Mouse (Mus musculus) MEL (cell line): ENCODE measurements around the gene Zmat3. TPM values are rescaled to one million over a fixed set of nuclear protein-coding genes. Genes with fewer than 3 reads are reported as not detected.

ENCODE experiments used
- DNase-seq: peaks from one replicate; pipeline ENCODE4 v3.0.0; 2011; ENCODE audit warnings: low read depth, low spot score
- H3K27ac ChIP-seq: 2 replicates; pipeline ENCODE4 v1.5.1; 2012; ENCODE audit warnings: low read depth, mild to moderate bottlenecking, control low read depth, low read length, moderate library complexity; ENCODE audit not compliant: control insufficient read depth
- H3K27me3 ChIP-seq, 2 experiments: fragments of 150-350 bp in 1 of 2; sonication (generic) in 1 of 2; 2 replicates each; pipeline ENCODE4 v1.6.1; 2012; ENCODE audit warnings: low read length in 2 of 2, mild to moderate bottlenecking in 2 of 2, improper control_type of control experiment in 1 of 2, moderate library complexity in 1 of 2; ENCODE audit not compliant: insufficient read depth in 2 of 2, control insufficient read depth in 1 of 2
- H3K36me3 ChIP-seq, 2 experiments: 2 replicates each; pipeline ENCODE4 v1.6.1; 2012 to 2014; ENCODE audit warnings: low read length in 2 of 2, improper control_type of control experiment in 1 of 2, inconsistent platforms in 1 of 2, mild to moderate bottlenecking in 1 of 2; ENCODE audit not compliant: insufficient read depth in 2 of 2, control insufficient read depth in 1 of 2
- H3K4me1 ChIP-seq, 2 experiments: fragments of 150-350 bp in 1 of 2; sonication (generic) in 1 of 2; 2 replicates each; pipeline ENCODE4 v1.6.1; 2012; ENCODE audit warnings: low read length in 2 of 2, improper control_type of control experiment in 1 of 2, mild to moderate bottlenecking in 1 of 2; ENCODE audit not compliant: insufficient read depth in 2 of 2, control insufficient read depth in 1 of 2
- H3K4me3 ChIP-seq, 2 experiments: fragments of 150-350 bp in 1 of 2; sonication (generic) in 1 of 2; 2 replicates each; pipeline ENCODE4 v1.5.1; 2012; ENCODE audit warnings: low read depth in 2 of 2, low read length in 2 of 2, mild to moderate bottlenecking in 2 of 2, moderate library complexity in 2 of 2, control low read depth in 1 of 2, improper control_type of control experiment in 1 of 2; ENCODE audit not compliant: control insufficient read depth in 1 of 2, insufficient read depth in 1 of 2
- H3K79me2 ChIP-seq: 2 replicates; pipeline ENCODE4 v1.6.1; 2012; ENCODE audit warnings: mild to moderate bottlenecking, low read length, moderate library complexity; ENCODE audit not compliant: control insufficient read depth, poor library complexity, insufficient read depth
- H3K9ac ChIP-seq: 2 replicates; pipeline ENCODE4 v1.6.1; 2012; ENCODE audit warnings: low read depth, mild to moderate bottlenecking, control low read depth, low read length, moderate library complexity; ENCODE audit not compliant: control insufficient read depth, poor library complexity, severe bottlenecking
- H3K9me3 ChIP-seq: fragments of 150-350 bp; sonication (generic); replicated peaks from 2 replicates; pipeline ENCODE4 v1.6.1; 2012; ENCODE audit warnings: mild to moderate bottlenecking, low read length, improper control_type of control experiment, moderate library complexity; ENCODE audit not compliant: insufficient read depth
- BHLHE40 ChIP-seq: IDR thresholded peaks from 2 replicates; pipeline ENCODE4 v1.6.1; 2012; ENCODE audit warnings: low read depth, mild to moderate bottlenecking, inconsistent platforms, low read length, improper control_type of control experiment, borderline replicate concordance
- CHD1 ChIP-seq: IDR thresholded peaks from 2 replicates; pipeline ENCODE4 v1.6.1; 2012; ENCODE audit warnings: low read depth, mild to moderate bottlenecking, inconsistent platforms, low read length, improper control_type of control experiment
- CTCF ChIP-seq, 3 experiments: IDR thresholded peaks in 2 of 3; conservative IDR thresholded peaks in 1 of 3; 2 replicates each; pipeline ENCODE4 v1.5.1; 2011 to 2012; ENCODE audit warnings: low read length in 3 of 3, low read depth in 2 of 3, mild to moderate bottlenecking in 2 of 3, improper control_type of control experiment in 1 of 3, inconsistent platforms in 1 of 3, mixed read lengths in 1 of 3, moderate library complexity in 1 of 3; ENCODE audit not compliant: control insufficient read depth in 1 of 3, insufficient read depth in 1 of 3, poor library complexity in 1 of 3, severe bottlenecking in 1 of 3
- ETS1 ChIP-seq: IDR thresholded peaks from 2 replicates; pipeline ENCODE4 v1.6.1; 2012; ENCODE audit warnings: low read depth, mild to moderate bottlenecking, inconsistent platforms, low read length, improper control_type of control experiment, moderate library complexity
- GATA1 ChIP-seq: IDR thresholded peaks from 2 replicates; pipeline ENCODE4 v1.6.1; 2011; ENCODE audit warnings: low read depth, low read length, improper control_type of control experiment
- JUND ChIP-seq: IDR thresholded peaks from 2 replicates; pipeline ENCODE4 v1.6.1; 2011; ENCODE audit warnings: low read depth, mild to moderate bottlenecking, improper control_type of control experiment, low read length
- MAFK ChIP-seq: IDR thresholded peaks from 2 replicates; pipeline ENCODE4 v1.6.1; 2011; ENCODE audit warnings: low read depth, mild to moderate bottlenecking, low read length, improper control_type of control experiment, borderline replicate concordance
- MAX ChIP-seq: IDR thresholded peaks from 2 replicates; pipeline ENCODE4 v1.6.1; 2011; ENCODE audit warnings: low read length, improper control_type of control experiment
- MEF2A ChIP-seq: IDR thresholded peaks from 2 replicates; pipeline ENCODE4 v1.6.1; 2014; ENCODE audit warnings: low read depth, mild to moderate bottlenecking, inconsistent platforms, low read length, improper control_type of control experiment; ENCODE audit not compliant: poor library complexity, insufficient replicate concordance, severe bottlenecking; ENCODE audit errors: extremely low read depth
- MXI1 ChIP-seq: IDR thresholded peaks from 2 replicates; pipeline ENCODE4 v1.6.1; 2011; ENCODE audit warnings: mild to moderate bottlenecking, low read depth, low read length, improper control_type of control experiment
- MYB ChIP-seq: IDR thresholded peaks from 2 replicates; pipeline ENCODE4 v1.6.1; 2011; ENCODE audit warnings: mild to moderate bottlenecking, low read depth, low read length, improper control_type of control experiment
- POLR2A ChIP-seq, 2 experiments: IDR thresholded peaks; 2 replicates each; pipeline ENCODE4 v1.6.1; 2011 to 2012; ENCODE audit warnings: low read length in 2 of 2, mild to moderate bottlenecking in 2 of 2, control low read depth in 1 of 2, improper control_type of control experiment in 1 of 2, low read depth in 1 of 2, moderate library complexity in 1 of 2; ENCODE audit not compliant: control insufficient read depth in 1 of 2, insufficient read depth in 1 of 2, poor library complexity in 1 of 2
- RAD21 ChIP-seq: IDR thresholded peaks from 2 replicates; pipeline ENCODE4 v1.6.1; 2011; ENCODE audit warnings: mild to moderate bottlenecking, low read depth, low read length, improper control_type of control experiment
- TCF12 ChIP-seq: IDR thresholded peaks from 2 replicates; pipeline ENCODE4 v1.6.1; 2014; ENCODE audit warnings: low read depth, mild to moderate bottlenecking, inconsistent platforms, low read length, improper control_type of control experiment, moderate library complexity
- USF1 ChIP-seq: IDR thresholded peaks from 2 replicates; pipeline ENCODE4 v1.6.1; 2014; ENCODE audit warnings: low read depth, mild to moderate bottlenecking, inconsistent platforms, low read length, improper control_type of control experiment, moderate library complexity
- ZKSCAN1 ChIP-seq: IDR thresholded peaks from 2 replicates; pipeline ENCODE4 v1.6.1; 2012; ENCODE audit warnings: low read depth, mild to moderate bottlenecking, inconsistent platforms, low read length, improper control_type of control experiment, moderate library complexity
- polyA plus RNA-seq, 2 experiments: library from polyadenylated mRNA; stranded (reverse) in 1 of 2; unstranded in 1 of 2; fragments of >175 nt in 1 of 2; fragments of >200 nt in 1 of 2; gene quantifications; 2 replicates each; pipeline versions ENCODE4 v1.2.1 to v1.2.4; 2012; ENCODE audit warnings: low replicate concordance in 2 of 2, low read depth in 1 of 2; ENCODE audit not compliant: insufficient read length in 2 of 2, insufficient read depth in 1 of 2, missing spikeins in 1 of 2
- total RNA-seq: library from RNA; depleted of rRNA; stranded (reverse); fragments of 300-350 nt; gene quantifications from 2 replicates; pipeline ENCODE4 v1.2.3, GENCODE M21; 2012

Zmat3 gene
- total and polyA plus RNA-seq, 3 experiments = 3.1 to 4.4 TPM; not detected in 1

DNA sequence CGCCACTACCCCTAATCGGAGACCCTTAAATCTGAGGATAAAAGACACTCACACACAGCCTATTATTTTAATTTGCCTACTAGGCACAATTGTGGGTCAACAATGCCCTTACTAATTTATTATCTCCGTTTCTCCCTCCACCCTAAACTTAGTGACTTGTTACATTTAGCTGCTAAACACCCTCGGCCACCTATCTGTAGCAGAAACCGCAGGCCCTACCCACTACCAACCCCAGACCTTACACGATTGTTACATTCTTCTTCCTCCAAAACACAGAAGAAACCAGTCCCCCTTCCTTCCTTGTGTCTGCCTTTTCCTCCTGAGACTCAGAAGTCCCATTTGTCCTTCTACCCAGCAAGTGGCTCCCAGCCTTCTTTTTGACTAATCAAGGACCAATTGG lies 41.0 kb upstream of the Zmat3 start:
- Histone ChIP-seq H3K9me3 (no peaks in the 10 kb centered on the region), H3K27ac (no peak overlapping the region), H3K4me3 (no peak overlapping the region), H3K9ac (no peak overlapping the region), H3K4me1 (peaks cover 0 to 5% of the 10 kb centered on the region in 2 experiments; a peak in 2 of 4 replicates), H3K36me3 (peaks cover 0 to 8% of the 10 kb centered on the region in 2 experiments; a peak in 2 of 4 replicates), H3K27me3 (no peaks in the 10 kb centered on the region), H3K79me2 (peaks cover 27% of the 10 kb centered on the region)
- no peak for DNase-seq
- TF ChIP-seq MAX (no peak), USF1 (no peak), RAD21 (no peak), MAFK (no peak), JUND (no peak), POLR2A (IDR thresholded peaks at IDR 0.05; ENCODE audit: control insufficient read depth in 1 of 2, insufficient read depth in 1 of 2, low read depth in 1 of 2, low read length in 2 of 2, poor library complexity in 1 of 2) (no peak), CTCF (IDR thresholded peaks at IDR 0.05 in 2 of 3, conservative IDR thresholded peaks at IDR 0.05 in 1 of 3; ENCODE audit: control insufficient read depth in 1 of 3, insufficient read depth in 1 of 3, low read depth in 2 of 3, low read length in 3 of 3, poor library complexity in 1 of 3, severe bottlenecking in 1 of 3) (no peak), ETS1 (no peak), ZKSCAN1 (no peak), MEF2A (no peak), CHD1 (no peak)

DNA sequence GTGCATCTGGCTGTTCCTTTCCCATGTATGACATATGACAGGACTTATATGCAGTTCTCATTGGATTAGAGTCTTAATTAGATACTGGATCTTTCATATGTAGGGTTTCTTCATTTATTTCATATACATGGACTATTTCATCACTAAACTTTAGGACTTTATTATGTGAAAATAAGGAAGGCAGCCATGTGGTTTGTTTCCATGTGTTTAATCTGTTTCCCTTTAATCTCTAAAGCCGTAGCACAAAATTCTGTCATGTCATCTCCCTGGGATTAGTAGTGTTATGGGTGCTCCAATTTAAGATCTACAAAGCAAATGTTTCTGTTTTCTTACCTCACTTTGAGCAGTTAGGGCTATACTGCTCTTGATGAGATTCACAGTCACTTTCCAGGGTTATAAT lies 39.9 kb upstream of the Zmat3 start:
- H3K9ac ChIP-seq = no peak overlapping the region
- peaks cover 0 to 8% of the 10 kb centered on the region in 2 experiments; a peak in 2 of 4 replicates for H3K36me3 ChIP-seq
- H3K9me3 ChIP-seq = no peaks in the 10 kb centered on the region
- H3K27ac ChIP-seq = no peak overlapping the region
- no peak for TF ChIP-seq MYB
- TF ChIP-seq MXI1 = peak; percentile 75; the same call in 1 of the 2 replicates
- TF ChIP-seq BHLHE40 = no peak
- TF ChIP-seq MAX = peak; percentile 51; the same call in 1 of the 2 replicates
- TF ChIP-seq TCF12 = no peak
- TF ChIP-seq GATA1 = no peak
- peak; percentile 30 for DNase-seq
- H3K4me3 ChIP-seq = no peak overlapping the region
- H3K27me3 ChIP-seq = no peaks in the 10 kb centered on the region
- H3K4me1 ChIP-seq = peaks cover 0 to 5% of the 10 kb centered on the region in 2 experiments; a peak in 2 of 4 replicates
- peaks cover 31% of the 10 kb centered on the region for H3K79me2 ChIP-seq
